Mouse (Mus musculus) right cerebral cortex, postnatal 36 days (tissue): ENCODE data around the gene Supt16.

ENCODE experiments used
- DNase-seq, 2 experiments: peaks; one replicate each; pipeline ENCODE4 v3.0.0; 2022; ENCODE audit warnings: low spot score in 2 of 2, mixed read lengths in 1 of 2

Gene Supt16

GRCm38 (mm10) chr14:52197156-52197878, at the start of gene Supt16:
TSS of gene Supt16 (minus strand) at chr14:52197416.
- peak; percentile 61 to 68 for DNase-seq

DNA sequence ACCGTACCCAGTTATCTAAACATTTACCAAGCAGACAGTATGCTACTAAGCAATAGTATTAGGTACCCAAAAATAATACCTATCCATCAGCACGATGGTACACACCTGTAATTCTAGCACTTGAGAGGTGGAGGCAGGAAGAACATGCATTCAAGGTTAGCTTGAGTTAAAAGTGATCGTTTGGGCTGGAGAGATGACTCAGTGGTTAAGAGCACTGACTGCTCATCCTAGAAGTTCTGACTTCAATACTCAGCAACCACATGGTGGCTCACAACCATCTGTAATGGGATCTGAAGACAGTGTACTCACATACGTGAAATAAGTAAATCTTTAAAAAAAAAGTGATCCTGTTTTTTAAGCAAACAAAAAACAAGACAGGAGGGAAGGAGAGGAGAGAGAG, 48.9 kb upstream of the Supt16 start:
- no peak for DNase-seq

GRCm38 (mm10) chr14:52244690-52245042, 47.5 kb upstream of the Supt16 start:
- DNase-seq: no peak

DNA sequence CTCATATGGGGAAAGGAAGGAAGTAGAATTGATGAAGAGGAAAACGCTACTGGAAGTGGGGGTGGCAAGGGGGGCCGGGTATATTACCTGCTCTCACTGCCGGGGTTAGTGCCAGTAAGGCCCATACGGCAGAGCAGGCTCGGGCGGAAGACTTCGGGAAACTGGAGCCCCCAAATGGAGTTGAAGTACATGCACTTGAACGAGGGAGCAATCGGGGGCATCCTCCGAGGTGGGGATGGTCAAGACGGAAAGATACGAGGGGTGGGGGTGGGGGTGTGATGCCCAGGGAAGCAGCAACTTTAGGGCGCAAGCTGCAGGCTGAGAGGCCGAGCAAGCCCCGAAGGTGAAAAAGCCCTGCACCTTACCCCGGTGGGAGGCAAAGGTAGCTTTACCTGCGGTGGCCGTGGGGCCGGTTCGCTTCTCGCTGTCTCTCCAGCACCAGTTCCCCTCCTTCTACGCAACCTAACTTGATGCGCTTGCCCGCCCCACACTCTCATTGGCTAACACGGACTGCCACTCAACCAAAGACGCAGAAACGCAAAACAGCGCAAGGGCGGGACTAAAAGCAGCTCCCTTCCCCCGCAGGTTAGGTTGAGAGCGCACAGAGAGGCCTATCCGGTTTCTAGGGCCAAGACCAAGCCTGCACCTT, 46.9 kb upstream of the Supt16 start:
- DNase-seq: peak; percentile 96 to 98

DNA sequence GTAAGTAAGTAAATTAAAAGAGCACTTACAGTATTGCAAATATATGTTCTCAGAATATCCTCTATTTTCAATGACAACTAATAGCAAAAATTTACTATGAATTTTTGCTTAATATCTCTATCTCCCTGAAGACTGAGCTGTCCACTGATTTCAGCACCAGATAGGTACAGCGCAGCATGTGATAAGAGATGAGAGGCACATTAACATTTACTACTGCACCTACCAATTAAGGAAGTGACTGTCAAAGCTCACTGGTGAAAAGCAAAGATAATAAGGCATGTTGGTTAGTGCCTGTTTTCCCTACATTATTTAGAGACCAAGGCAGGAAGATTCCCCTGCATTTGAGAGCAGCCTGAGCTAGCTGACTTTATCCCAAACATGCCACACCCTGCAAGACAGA, 39.0 kb upstream of the Supt16 start:
- no peak for DNase-seq

GRCm38 (mm10) chr14:52235165-52235564, 37.9 kb upstream of the Supt16 start:
- DNase-seq: no peak

DNA sequence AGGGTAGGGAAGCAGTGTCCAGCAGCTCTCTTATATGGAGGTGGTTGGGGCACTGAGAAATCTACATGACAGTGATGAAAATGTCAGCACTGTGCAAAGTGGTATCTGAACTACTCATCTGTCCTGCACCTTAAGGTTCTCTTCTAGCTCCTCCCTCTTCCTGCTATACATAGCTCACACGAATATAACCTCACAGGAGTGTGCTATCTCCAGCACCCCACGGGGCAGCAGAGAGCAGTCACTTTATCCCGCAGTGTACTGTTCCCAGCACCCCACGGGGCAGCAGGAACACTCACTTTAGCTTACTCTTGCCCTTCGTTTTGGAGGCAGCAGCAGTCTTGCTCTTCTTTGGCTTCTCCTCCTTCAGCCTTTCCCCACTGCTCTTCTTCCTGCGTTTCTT, 35.0 kb upstream of the Supt16 start:
- DNase-seq: no peak

DNA sequence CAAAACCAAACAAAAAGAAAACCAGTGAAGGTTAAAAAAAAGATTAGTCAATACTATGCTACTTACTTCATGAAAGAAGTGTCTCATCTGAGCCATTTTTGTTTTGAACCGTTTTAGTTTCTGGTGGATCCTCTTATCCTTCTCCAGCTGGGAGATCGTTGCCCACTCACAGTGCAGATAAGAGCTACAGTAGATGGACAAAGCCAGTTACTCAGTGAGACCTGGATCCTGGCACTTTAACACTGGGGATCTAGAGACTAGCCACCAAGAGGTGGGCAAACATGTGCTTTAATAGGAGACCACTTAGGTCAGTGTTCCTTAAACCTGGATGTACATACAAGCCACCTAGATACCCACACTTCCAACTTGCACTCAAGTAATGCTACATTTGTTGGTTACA, 28.8 kb upstream of the Supt16 start:
- DNase-seq: no peak

- no peak for DNase-seq
Measured at GRCm38 (mm10) chr14:52217261-52217660, 20.0 kb upstream of the Supt16 start.

DNA sequence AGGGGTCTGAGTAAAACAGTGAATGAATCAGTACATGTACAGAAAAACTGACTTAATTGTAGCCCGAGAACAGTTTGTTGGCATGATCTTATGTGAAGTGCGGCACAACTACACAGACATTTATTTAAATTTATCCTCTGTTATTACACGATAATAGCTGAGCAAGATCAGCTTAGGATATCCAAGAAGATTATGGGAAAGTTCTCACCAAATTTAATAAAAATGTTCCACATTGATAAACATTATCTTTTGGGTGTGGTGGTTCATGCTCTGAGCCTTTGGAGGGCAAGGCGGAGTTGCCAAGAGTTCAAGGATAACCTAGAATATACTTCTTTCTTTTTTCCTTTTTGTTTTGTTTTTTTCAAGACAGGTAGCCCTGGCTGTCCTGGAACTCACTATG, 2.2 kb upstream of the Supt16 start:
- no peak for DNase-seq

- no peak for DNase-seq
Measured at GRCm38 (mm10) chr14:52198141-52198540, 925 bp upstream of the Supt16 start.

DNA sequence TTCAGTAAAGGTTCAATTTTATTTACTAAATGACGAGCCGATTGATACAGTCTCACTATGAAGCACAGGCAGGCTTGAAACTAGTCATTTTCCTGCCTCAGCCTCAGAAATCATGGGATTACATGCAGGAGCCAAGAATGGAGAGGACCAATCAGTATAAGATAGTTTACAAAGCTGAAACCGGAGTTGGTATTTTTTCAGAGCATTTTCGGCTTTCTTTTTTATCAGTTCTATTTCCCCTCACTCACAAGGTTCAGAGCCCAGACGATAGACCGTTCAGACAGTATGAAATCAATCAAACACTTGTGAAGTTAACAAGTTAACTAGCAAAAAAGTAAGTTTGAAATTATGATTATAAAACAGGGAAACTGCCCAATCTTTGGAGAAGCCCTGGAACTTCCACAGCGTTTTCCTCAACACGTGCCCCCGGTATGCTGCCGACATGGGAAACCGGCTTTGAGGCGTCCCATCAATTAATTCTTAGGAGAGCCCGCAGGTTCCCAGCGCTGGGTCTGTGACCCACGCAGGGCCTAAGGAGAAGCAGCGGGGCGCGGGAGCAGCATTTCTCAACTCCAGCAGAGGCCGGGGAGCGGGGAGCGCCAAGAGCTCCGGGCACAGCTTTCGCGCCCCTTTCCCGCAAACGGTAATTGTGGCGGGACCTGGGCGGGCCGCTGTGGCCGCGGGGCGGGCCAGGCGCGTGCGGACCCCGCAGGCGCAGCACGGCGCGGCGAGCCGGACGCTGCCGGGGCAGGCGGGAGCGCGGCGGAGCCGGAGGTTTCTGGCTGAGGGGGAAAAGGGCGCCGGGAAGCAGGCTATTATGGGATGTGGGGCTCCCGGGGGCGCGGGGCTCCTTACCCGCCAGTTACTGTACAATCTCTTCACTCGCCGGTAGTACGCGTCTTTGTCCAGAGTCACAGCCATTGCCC, 723 bp downstream of the Supt16 start:
- DNase-seq: peak in 1 of 2 experiments; percentile 8

- DNase-seq: no peak
Measured at GRCm38 (mm10) chr14:52195691-52196090, 1.5 kb downstream of the Supt16 start.

DNA sequence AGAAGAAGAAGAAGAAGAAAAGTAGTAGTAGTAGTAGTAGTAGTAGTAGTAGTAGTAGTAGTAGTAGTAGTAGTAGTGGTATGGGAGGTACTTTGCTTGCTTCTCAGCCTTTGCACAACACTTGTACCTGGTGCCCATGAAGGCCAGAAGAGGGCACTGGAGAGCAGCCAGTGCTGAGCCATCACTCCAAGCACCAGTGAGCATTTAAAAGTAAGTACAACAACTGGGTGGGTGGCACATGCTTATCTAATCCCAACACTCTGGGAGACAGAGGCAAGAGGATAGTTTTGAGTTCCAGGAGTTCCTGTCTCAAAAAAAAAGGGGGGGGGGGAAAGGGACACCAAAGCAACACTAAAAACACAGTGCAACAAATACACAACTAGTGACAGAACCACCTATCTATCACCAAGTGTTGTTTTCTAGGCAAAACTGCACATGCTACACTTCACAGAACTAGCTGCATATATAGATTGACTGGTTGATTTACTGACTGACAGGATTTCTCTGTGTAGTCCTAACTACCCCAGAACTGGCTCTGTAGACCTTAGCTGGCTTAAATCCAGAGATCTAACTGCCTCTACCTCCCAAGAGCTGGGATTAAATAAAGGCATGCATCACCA, 6.4 kb downstream of the Supt16 start:
- no peak for DNase-seq

DNA sequence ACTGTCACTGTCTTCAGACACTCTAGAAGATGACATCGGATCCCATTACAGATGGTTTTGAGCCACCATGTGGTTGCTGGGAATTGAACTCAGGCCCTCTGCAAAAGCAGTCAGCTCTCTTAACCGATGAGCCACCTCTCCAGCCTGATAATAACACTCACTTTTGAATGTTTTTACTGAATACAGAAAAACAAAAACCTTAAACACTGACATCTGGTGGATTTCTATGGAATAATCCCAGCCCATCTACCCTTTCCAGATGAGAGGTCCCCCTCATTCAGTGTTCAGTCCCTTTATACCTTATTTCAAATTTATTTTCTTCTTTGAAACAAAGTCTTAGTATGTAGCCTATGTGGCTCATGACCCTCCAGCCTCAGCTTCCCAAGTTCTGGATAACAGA, 7.7 kb downstream of the Supt16 start:
- no peak for DNase-seq

DNA sequence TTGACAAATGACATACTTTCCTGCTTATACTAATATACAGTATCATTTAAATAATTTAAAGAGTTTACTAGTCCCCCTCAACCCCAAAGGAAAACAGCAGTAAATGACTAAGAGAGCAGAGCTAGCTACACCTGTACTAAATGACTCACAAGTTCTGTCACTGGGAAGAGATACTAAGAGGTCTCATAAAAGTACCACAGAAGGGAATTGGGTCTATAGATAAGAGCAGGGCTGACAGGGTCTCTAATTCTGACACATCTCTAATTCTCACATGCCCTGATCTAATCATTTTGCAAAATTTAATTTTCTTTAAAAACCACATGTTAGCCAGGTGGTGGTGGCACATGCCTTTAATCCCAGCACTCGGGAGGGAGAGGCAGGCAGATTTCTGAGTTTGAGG, 8.4 kb downstream of the Supt16 start:
- DNase-seq: no peak

- no peak for DNase-seq
Measured at GRCm38 (mm10) chr14:52166571-52166970, 30.6 kb downstream of the Supt16 start.

DNA sequence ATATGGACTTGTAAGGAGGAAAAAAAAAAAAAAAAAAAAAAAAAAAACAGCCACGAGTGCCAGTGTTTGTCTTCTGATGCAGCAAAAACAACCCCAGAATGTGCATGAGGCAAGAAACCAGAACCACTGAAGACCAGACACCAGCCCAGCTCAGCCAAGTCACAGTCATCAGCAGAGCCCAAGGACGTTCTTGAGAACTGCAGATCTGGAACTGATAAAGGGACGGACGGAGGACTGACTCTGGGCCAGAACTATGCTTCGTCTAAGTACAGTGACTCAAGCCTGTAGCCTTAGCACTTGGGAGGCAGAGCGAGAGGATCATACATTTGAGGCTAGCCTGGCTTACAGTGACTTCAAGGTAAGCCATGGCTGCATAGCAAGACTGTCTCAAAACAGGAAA, 36.3 kb downstream of the Supt16 start:
- DNase-seq: no peak

DNA sequence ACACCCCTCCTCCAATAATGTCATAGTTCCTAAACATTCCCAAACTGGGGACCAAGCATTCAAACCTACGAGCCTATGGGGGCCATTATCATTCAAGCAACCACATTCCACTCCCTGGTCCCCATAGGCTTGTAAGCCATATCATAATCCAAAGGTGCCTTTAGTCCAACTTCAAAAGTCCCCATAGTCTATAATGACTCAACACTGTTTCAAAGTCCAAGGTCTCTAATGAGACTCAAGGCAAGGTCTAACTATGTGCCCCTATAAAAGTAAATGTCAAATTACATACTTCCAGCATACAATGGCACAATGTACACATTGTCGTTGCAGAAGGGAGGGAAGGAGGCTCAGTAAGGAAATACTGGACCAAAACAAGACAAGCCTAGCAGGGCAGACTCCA, 42.2 kb downstream of the Supt16 start:
- DNase-seq: no peak

- no peak for DNase-seq
Measured at GRCm38 (mm10) chr14:52152613-52153012, 44.6 kb downstream of the Supt16 start.

DNA sequence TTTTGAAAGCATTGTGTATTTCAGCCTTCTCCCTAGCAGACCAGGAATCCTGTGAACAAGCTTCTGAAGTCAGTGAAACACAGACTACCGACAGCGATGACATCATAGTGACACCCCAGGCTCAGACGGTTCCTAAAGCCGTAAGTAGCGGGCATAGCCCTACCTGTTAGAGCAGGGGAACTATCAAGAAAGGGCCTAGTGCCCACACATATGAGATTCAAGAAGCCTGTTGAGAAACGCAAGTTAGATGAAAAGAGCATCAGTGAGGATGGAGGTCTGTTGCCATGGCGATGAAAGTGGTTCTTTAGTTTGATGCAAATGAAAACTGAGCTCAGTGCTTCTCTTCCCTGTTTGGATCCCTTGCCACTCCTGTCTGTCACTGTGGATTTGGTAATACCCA, 45.0 kb downstream of the Supt16 start:
- peak in 1 of 2 experiments; percentile 20 for DNase-seq

- DNase-seq: no peak
Measured at GRCm38 (mm10) chr14:52149888-52150287, 47.3 kb downstream of the Supt16 start.
